Mouse (Mus musculus) small intestine, adult 2 months (tissue): ENCODE results near the gene Hirip3.

Experiments
- CTCF ChIP-seq: fragments of 200-500 bp; IDR thresholded peaks from 2 replicates; pipeline ENCODE4 v1.5.1; 2012; ENCODE audit warnings: low read depth, mild to moderate bottlenecking, control low read depth, inconsistent platforms, low read length, moderate library complexity, mixed read lengths; ENCODE audit not compliant: insufficient replicate concordance, insufficient read length; ENCODE audit errors: extremely low read depth
- POLR2A ChIP-seq: fragments of 200-500 bp; IDR thresholded peaks from 2 replicates; pipeline ENCODE4 v1.6.1; 2012; ENCODE audit warnings: low read depth, mild to moderate bottlenecking, control low read depth, inconsistent platforms, low read length, moderate library complexity

DNA sequence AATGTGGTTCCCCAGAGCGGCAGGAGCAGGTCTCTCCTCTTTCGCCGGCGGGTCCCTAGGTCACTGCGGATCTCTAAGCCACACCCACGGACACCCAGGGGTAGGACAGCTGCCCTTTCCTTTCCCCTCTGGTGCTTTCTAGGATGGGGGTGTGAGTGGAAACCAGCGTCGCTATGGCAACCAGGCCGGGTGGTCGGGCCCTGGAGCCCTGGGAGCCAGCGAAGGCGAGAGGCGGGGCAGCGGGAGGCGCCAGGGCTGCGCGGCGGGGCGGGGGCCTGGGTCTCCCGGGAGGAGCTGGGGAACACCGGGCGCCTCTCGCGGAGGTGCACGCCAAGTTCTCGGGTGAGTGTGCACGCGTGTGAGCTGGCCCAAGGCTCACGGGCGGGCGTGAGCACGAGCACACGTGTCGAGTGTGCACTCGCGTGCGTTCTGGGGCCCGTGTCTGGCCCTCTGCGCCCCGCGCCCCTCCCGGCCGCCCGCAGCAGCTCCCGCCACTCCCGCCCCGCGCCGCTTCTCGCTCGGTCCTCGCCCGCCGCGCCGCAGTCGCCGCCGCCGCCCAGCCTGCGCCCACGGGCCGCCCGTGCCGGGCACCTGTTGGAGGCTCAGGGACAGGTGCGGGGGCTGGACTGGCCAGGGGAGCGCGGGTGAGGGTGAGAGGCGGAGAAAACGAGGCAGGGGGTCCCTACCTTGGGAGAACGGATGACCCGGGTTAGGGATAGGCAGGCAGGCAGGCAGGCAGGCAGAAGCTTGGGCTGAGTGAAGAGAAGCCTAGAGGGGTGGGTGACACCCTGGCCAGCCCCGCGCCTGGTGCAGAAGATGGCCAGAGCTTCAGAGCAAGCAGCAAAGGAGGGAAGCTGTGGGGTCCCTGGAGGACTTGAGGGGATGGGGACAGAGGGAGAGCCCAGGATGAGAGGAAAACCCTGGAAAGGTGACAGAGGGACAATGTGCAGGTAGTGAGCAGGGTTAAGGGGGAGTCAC lies 14.1 kb upstream of the Hirip3 start:
- TF ChIP-seq CTCF (no peak), POLR2A (no peak)
